Mouse (Mus musculus): ENCODE results near the gene Xbp1.

DNA sequence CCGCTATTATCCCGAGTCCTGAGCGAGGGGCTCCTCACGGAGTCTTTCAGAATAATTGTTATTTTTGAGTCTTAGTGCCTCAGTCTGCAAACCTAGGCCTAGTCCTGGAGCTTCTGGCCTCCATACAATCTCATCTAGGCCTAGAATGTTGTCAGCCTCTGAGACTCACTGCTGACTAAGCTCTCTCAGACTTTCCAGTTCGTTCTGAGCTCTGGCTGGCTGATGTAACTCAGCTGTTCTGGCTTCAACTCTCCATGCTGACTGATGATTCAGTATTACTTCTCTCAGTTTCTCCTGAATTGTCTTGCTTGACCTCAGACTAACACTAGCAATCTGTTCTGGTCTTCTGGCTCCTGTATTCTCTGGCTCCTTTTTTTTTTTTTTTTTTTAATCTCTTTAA, 31.0 kb downstream of the Xbp1 start:
- TF ChIP-seq CTCF (IDR thresholded peaks at IDR 0.05; ENCODE audit: low read depth, low read length) (no peak), EP300 (IDR thresholded peaks at IDR 0.05; ENCODE audit: insufficient read depth, low read depth, low read length) (no peak), POLR2A (IDR thresholded peaks at IDR 0.05; ENCODE audit: insufficient read depth, low read length) (no peak)
